Mouse (Mus musculus): ENCODE data around the gene Gpa33. TPM values are rescaled to one million over a fixed set of nuclear protein-coding genes. Genes with fewer than 3 reads are reported as not detected.

Gpa33 gene
- polyA plus RNA-seq (2015; fragmentation: Nextera tagmentation; extraction: Ambion mirVana): 0.06 TPM in 1 of 2 replicates, not detected in the other

- peaks cover 48% of the 10 kb centered on the region for H3K4me1 ChIP-seq (replicated peaks)
Measured at GRCm38 (mm10) chr1:166130224-166130860, at the start of gene Gpa33. Gpa33 (plus strand) TSS chr1:166130238.

GRCm38 (mm10) chr1:166088446-166089170 is 41.4 kb upstream of the Gpa33 start:
- Histone ChIP-seq H3K9ac (no peak overlapping the region), H3K36me3 (no peaks in the 10 kb centered on the region), H3K27ac (no peak overlapping the region), H3K9me3 (replicated peaks) (no peaks in the 10 kb centered on the region), H3K4me1 (replicated peaks) (no peaks in the 10 kb centered on the region), H3K4me3 (no peak overlapping the region), H3K27me3 (no peaks in the 10 kb centered on the region), H3K4me2 (no peak overlapping the region)
- WGBS: 80% methylated on average over 19 of the region's 19 CpGs
- ATAC-seq (replicated peaks; ENCODE audit: insufficient number of reproducible peaks, insufficient read depth, low FRiP score, low read depth): no peak

More at GRCm38 (mm10) chr1:166130224-166130860, at the start of gene Gpa33:
- H3K9ac ChIP-seq: no peak within 1 kb of the TSS
- no peaks in the 10 kb centered on the region for H3K27me3 ChIP-seq
- 74% methylated on average over 5 of the region's 5 CpGs for WGBS
- no peaks in the 10 kb centered on the region for H3K9me3 ChIP-seq (replicated peaks)
- no peak for ATAC-seq (replicated peaks; ENCODE audit: insufficient number of reproducible peaks, insufficient read depth, low FRiP score, low read depth)
- H3K4me3 ChIP-seq: no peak within 1 kb of the TSS
- peak within 1 kb of the TSS; percentile 95; the same call in 1 of the 2 replicates for H3K27ac ChIP-seq
- no peaks in the 10 kb centered on the region for H3K36me3 ChIP-seq
- no peak within 1 kb of the TSS for H3K4me2 ChIP-seq

GRCm38 (mm10) chr1:166089337-166089736 is 40.7 kb upstream of the Gpa33 start:
- Histone ChIP-seq H3K27me3 (no peaks in the 10 kb centered on the region), H3K4me1 (replicated peaks) (no peaks in the 10 kb centered on the region), H3K27ac (no peak overlapping the region), H3K4me2 (no peak overlapping the region), H3K9ac (no peak overlapping the region), H3K36me3 (no peaks in the 10 kb centered on the region), H3K9me3 (replicated peaks) (no peaks in the 10 kb centered on the region), H3K4me3 (no peak overlapping the region)
- no peak for ATAC-seq (replicated peaks; ENCODE audit: insufficient number of reproducible peaks, insufficient read depth, low FRiP score, low read depth)
- 56% methylated on average over 3 of the region's 3 CpGs for WGBS

- Histone ChIP-seq H3K27me3 (no peaks in the 10 kb centered on the region), H3K9ac (no peak overlapping the region), H3K4me1 (replicated peaks) (no peaks in the 10 kb centered on the region), H3K27ac (no peak overlapping the region), H3K4me2 (no peak overlapping the region), H3K36me3 (no peaks in the 10 kb centered on the region), H3K9me3 (replicated peaks) (no peaks in the 10 kb centered on the region), H3K4me3 (no peak overlapping the region)
- WGBS: 39% methylated on average over 4 of the region's 4 CpGs
- ATAC-seq (replicated peaks; ENCODE audit: insufficient number of reproducible peaks, insufficient read depth, low FRiP score, low read depth): no peak
Measured at GRCm38 (mm10) chr1:166089739-166090138, 40.3 kb upstream of the Gpa33 start.

- Histone ChIP-seq H3K4me3 (no peak overlapping the region), H3K9me3 (replicated peaks) (no peaks in the 10 kb centered on the region), H3K36me3 (no peaks in the 10 kb centered on the region), H3K27me3 (no peaks in the 10 kb centered on the region), H3K4me1 (replicated peaks) (no peaks in the 10 kb centered on the region), H3K27ac (no peak overlapping the region), H3K9ac (no peak overlapping the region), H3K4me2 (no peak overlapping the region)
- WGBS: 80% methylated on average over 2 of the region's 2 CpGs
- ATAC-seq (replicated peaks; ENCODE audit: insufficient number of reproducible peaks, insufficient read depth, low FRiP score, low read depth): no peak
Measured at GRCm38 (mm10) chr1:166090306-166090705, 39.7 kb upstream of the Gpa33 start.

- no peak overlapping the region for H3K4me2 ChIP-seq
- ATAC-seq (replicated peaks; ENCODE audit: insufficient number of reproducible peaks, insufficient read depth, low FRiP score, low read depth): no peak
- peaks cover 26% of the 10 kb centered on the region for H3K36me3 ChIP-seq
- no peak overlapping the region for H3K4me3 ChIP-seq
- no peak overlapping the region for H3K9ac ChIP-seq
- 77% methylated on average over 3 of the region's 3 CpGs for WGBS
- H3K9me3 ChIP-seq (replicated peaks): no peaks in the 10 kb centered on the region
- H3K27me3 ChIP-seq: no peaks in the 10 kb centered on the region
- no peaks in the 10 kb centered on the region for H3K4me1 ChIP-seq (replicated peaks)
- no peak overlapping the region for H3K27ac ChIP-seq
Measured at GRCm38 (mm10) chr1:166094462-166094861, 35.6 kb upstream of the Gpa33 start.

GRCm38 (mm10) chr1:166098120-166098519 is 31.9 kb upstream of the Gpa33 start:
- peaks cover 47% of the 10 kb centered on the region for H3K36me3 ChIP-seq
- H3K9ac ChIP-seq: no peak overlapping the region
- H3K9me3 ChIP-seq (replicated peaks): no peaks in the 10 kb centered on the region
- H3K4me2 ChIP-seq: no peak overlapping the region
- no peak for ATAC-seq (replicated peaks; ENCODE audit: insufficient number of reproducible peaks, insufficient read depth, low FRiP score, low read depth)
- no peak overlapping the region for H3K4me3 ChIP-seq
- no peaks in the 10 kb centered on the region for H3K4me1 ChIP-seq (replicated peaks)
- no peak overlapping the region for H3K27ac ChIP-seq
- 96% methylated on average over 2 of the region's 2 CpGs for WGBS
- H3K27me3 ChIP-seq: no peaks in the 10 kb centered on the region

- no peaks in the 10 kb centered on the region for H3K27me3 ChIP-seq
- no peak for ATAC-seq (replicated peaks; ENCODE audit: insufficient number of reproducible peaks, insufficient read depth, low FRiP score, low read depth)
- no peak overlapping the region for H3K27ac ChIP-seq
- H3K9me3 ChIP-seq (replicated peaks): no peaks in the 10 kb centered on the region
- H3K4me3 ChIP-seq: no peak overlapping the region
- no peaks in the 10 kb centered on the region for H3K4me1 ChIP-seq (replicated peaks)
- WGBS: 67% methylated on average over 11 of the region's 11 CpGs
- no peak overlapping the region for H3K9ac ChIP-seq
- H3K36me3 ChIP-seq: peaks cover 78% of the 10 kb centered on the region
- no peak overlapping the region for H3K4me2 ChIP-seq
Measured at GRCm38 (mm10) chr1:166102920-166103608, 27.0 kb upstream of the Gpa33 start.

- ATAC-seq (replicated peaks; ENCODE audit: insufficient number of reproducible peaks, insufficient read depth, low FRiP score, low read depth): no peak
- H3K36me3 ChIP-seq: peaks cover 74% of the 10 kb centered on the region
- H3K27me3 ChIP-seq: no peaks in the 10 kb centered on the region
- no peaks in the 10 kb centered on the region for H3K9me3 ChIP-seq (replicated peaks)
- H3K27ac ChIP-seq: no peak overlapping the region
- H3K4me1 ChIP-seq (replicated peaks): no peaks in the 10 kb centered on the region
- WGBS: 48% methylated on average over 3 of the region's 3 CpGs
- H3K4me2 ChIP-seq: no peak overlapping the region
- no peak overlapping the region for H3K4me3 ChIP-seq
- no peak overlapping the region for H3K9ac ChIP-seq
Measured at GRCm38 (mm10) chr1:166104858-166105257, 25.2 kb upstream of the Gpa33 start.

GRCm38 (mm10) chr1:166105464-166105863 is 24.6 kb upstream of the Gpa33 start:
- ATAC-seq (replicated peaks; ENCODE audit: insufficient number of reproducible peaks, insufficient read depth, low FRiP score, low read depth): no peak
- no peaks in the 10 kb centered on the region for H3K27me3 ChIP-seq
- H3K9ac ChIP-seq: no peak overlapping the region
- 69% methylated on average over 6 of the region's 6 CpGs for WGBS
- peaks cover 68% of the 10 kb centered on the region for H3K36me3 ChIP-seq
- H3K4me2 ChIP-seq: no peak overlapping the region
- H3K27ac ChIP-seq: no peak overlapping the region
- no peaks in the 10 kb centered on the region for H3K9me3 ChIP-seq (replicated peaks)
- H3K4me3 ChIP-seq: no peak overlapping the region
- no peaks in the 10 kb centered on the region for H3K4me1 ChIP-seq (replicated peaks)

GRCm38 (mm10) chr1:166114986-166115385 is 15.1 kb upstream of the Gpa33 start:
- no peak overlapping the region for H3K4me2 ChIP-seq
- H3K4me3 ChIP-seq: no peak overlapping the region
- no peak overlapping the region for H3K27ac ChIP-seq
- peaks cover 32% of the 10 kb centered on the region for H3K36me3 ChIP-seq
- H3K27me3 ChIP-seq: no peaks in the 10 kb centered on the region
- WGBS: 45% methylated on average over 3 of the region's 3 CpGs
- no peak overlapping the region for H3K9ac ChIP-seq
- no peak for ATAC-seq (replicated peaks; ENCODE audit: insufficient number of reproducible peaks, insufficient read depth, low FRiP score, low read depth)
- H3K9me3 ChIP-seq (replicated peaks): no peaks in the 10 kb centered on the region
- H3K4me1 ChIP-seq (replicated peaks): 0 out of 2 replicates have a peak, but pooled peaks cover 4% of the 10 kb centered on the region
